8 mouse cellular contexts compared by ENCODE assay signal in genomic region chr4:150073102-150073473, GRCm38 (mm10). TPM values are rescaled to one million over a fixed set of nuclear protein-coding genes. Genes with fewer than 3 reads are reported as not detected.
A peak's percentile ranks its signal among the peaks of the same experiment; 100 is the strongest.
DNase-seq lines count a peak whose midpoint lies in the region; ATAC-seq and TF ChIP-seq lines count a peak whose summit lies in the region.

No protein-coding gene starts in this region.

- peaks cover 4% of the 10 kb centered on the region for H3K4me1 ChIP-seq in embryonic fibroblast, embryonic 13.5 days (ENCODE audit: control insufficient read depth, insufficient read depth, low read length)

- peak; percentile 85 for TF ChIP-seq CTCF in embryonic fibroblast, embryonic 13.5 days (IDR thresholded peaks at IDR 0.05; ENCODE audit: borderline replicate concordance, insufficient read depth, low read length)

- no peak overlapping the region for H3K4me3 ChIP-seq in embryonic fibroblast, embryonic 13.5 days (ENCODE audit: insufficient read depth, low read length)

- peak; percentile 74 for DNase-seq in CD4-positive, CD25-positive, alpha-beta regulatory T cell, adult 2 months (ENCODE audit: low read depth, low spot score)
- DNase-seq in layer of hippocampus, postnatal 14 days (ENCODE audit: low spot score in 2 of 2) = peak; percentile 31 to 38
- no peak for DNase-seq in layer of hippocampus, adult 8-10 months (ENCODE audit: low spot score in 2 of 2)
- DNase-seq in adrenal gland, adult 2 months = peak; percentile 41
- peak; percentile 53 to 69 for DNase-seq in lung, postnatal 4 days
- DNase-seq in thymus, postnatal 36 days = peak; percentile 54 to 59

- no peak for ATAC-seq in CD4-positive, CD25-positive, alpha-beta regulatory T cell, adult 4 months

- H3K27ac ChIP-seq in embryonic fibroblast, embryonic 13.5 days (ENCODE audit: insufficient read depth, low read length) = no peak overlapping the region

- no peak for TF ChIP-seq POLR2A in embryonic fibroblast, embryonic 13.5 days (IDR thresholded peaks at IDR 0.05; ENCODE audit: low read depth, low read length)

RNA-seq across cellular contexts. Expression of gene Gpr157, which starts 14.1 kb away (rescaled TPM):
- under 1 TPM; 0.15 to 0.30 TPM for polyA plus RNA-seq in CD4-positive, CD25-positive, alpha-beta regulatory T cell, adult 4 months (2017; shearing (Covaris generic))
- 1 to 10 TPM; 1.1 to 1.4 TPM for total RNA-seq in layer of hippocampus, postnatal 14 days (2021)
- total RNA-seq in layer of hippocampus, adult 8-10 months (2022) = 1 to 10 TPM; 1.3 to 4.5 (median 2.3) TPM
- 1 to 10 TPM; 1.0 to 2.0 TPM for total RNA-seq in adrenal gland, adult 2 months (2021)
- 1.9 and 2.2 TPM in 2 replicates for polyA plus RNA-seq in adrenal gland, adult 2 months (2012; rRNA removed)
- 2.0 and 2.3 TPM in 2 replicates for polyA plus RNA-seq in embryonic fibroblast, embryonic 13.5 days (2011; ENCODE audit: insufficient read length, low read depth, missing spikeins)

RNA-seq across cellular contexts. Expression of gene Slc2a5, which starts 46.0 kb away (rescaled TPM):
- not detected for polyA plus RNA-seq in CD4-positive, CD25-positive, alpha-beta regulatory T cell, adult 4 months (2017; shearing (Covaris generic))
- 1 to 10 TPM; 4.2 to 5.3 TPM for total RNA-seq in layer of hippocampus, postnatal 14 days (2021)
- 10 to 100 TPM in 2 of 4 experiments, 1 to 10 TPM in 2; 7.5 to 18.1 (median 9.6) TPM for total RNA-seq in layer of hippocampus, adult 8-10 months (2022)
- total RNA-seq in adrenal gland, adult 2 months (2021) = 1 to 10 TPM in 1 of 2 experiments, under 1 TPM in 1; 0.90 to 9.9 TPM
- 8.9 and 10.5 TPM in 2 replicates for polyA plus RNA-seq in adrenal gland, adult 2 months (2012; rRNA removed)
- polyA plus RNA-seq in embryonic fibroblast, embryonic 13.5 days (2011; ENCODE audit: insufficient read length, low read depth, missing spikeins) = 0.83 TPM in 1 of 2 replicates, not detected in the other

Comparison
In these comparisons a context has a peak if more than half of its experiments do, and no peak if none do; other contexts are left out.
1. DNase-seq: peak in CD4-positive, CD25-positive, alpha-beta regulatory T cell, adult 2 months (single experiment), layer of hippocampus, postnatal 14 days (2 of 2), adrenal gland, adult 2 months (single experiment), lung, postnatal 4 days (2 of 2) and thymus, postnatal 36 days (2 of 2); none in layer of hippocampus, adult 8-10 months (0 of 2).